Mouse (Mus musculus) CH12.LX (cell line): ENCODE results near the gene Cbl. TPM values are rescaled to one million over a fixed set of nuclear protein-coding genes. Genes with fewer than 3 reads are reported as not detected.
A peak's percentile ranks its signal among the peaks of the same experiment; 100 is the strongest.

ENCODE experiments used
- DNase-seq: peaks from one replicate; pipeline ENCODE4 v3.0.0-alpha.2; 2013; ENCODE audit errors: extremely low read depth
- H3K27ac ChIP-seq: 2 replicates; pipeline ENCODE4 v1.5.1; 2012; ENCODE audit warnings: low read depth, mild to moderate bottlenecking, control low read depth, moderate library complexity; ENCODE audit not compliant: insufficient read depth
- H3K27me3 ChIP-seq: replicated peaks from 2 replicates; pipeline ENCODE3; 2012; ENCODE audit warnings: inconsistent platforms
- H3K36me3 ChIP-seq, 2 experiments: replicated peaks in 1 of 2; 2 replicates each; pipeline versions ENCODE3 to v1.6.1; 2012; ENCODE audit warnings: inconsistent platforms in 1 of 2, low read length in 1 of 2, mild to moderate bottlenecking in 1 of 2, mixed read lengths in 1 of 2, moderate library complexity in 1 of 2; ENCODE audit not compliant: control insufficient read depth in 1 of 2, insufficient read depth in 1 of 2
- H3K4me1 ChIP-seq, 2 experiments: 2 replicates each; pipeline ENCODE4 v1.6.1; 2012; ENCODE audit warnings: inconsistent platforms in 1 of 2, moderate library complexity in 1 of 2; ENCODE audit not compliant: insufficient read depth in 2 of 2, control insufficient read depth in 1 of 2
- H3K4me2 ChIP-seq: 2 replicates; pipeline ENCODE4 v1.6.1; 2012; ENCODE audit warnings: low read depth, mild to moderate bottlenecking, control low read depth; ENCODE audit not compliant: poor library complexity, insufficient read depth, severe bottlenecking
- H3K4me3 ChIP-seq, 3 experiments: fragments of 150-350 bp in 1 of 3; sonication (generic) in 1 of 3; replicated peaks in 1 of 3; 2 replicates each; pipeline versions ENCODE3 to v1.5.1; 2011 to 2012; ENCODE audit warnings: low read depth in 2 of 3, low read length in 2 of 3, mild to moderate bottlenecking in 2 of 3, moderate library complexity in 2 of 3, control low read depth in 1 of 3, improper control_type of control experiment in 1 of 3, inconsistent platforms in 1 of 3, mixed read lengths in 1 of 3; ENCODE audit not compliant: poor library complexity in 1 of 3
- H3K79me2 ChIP-seq: replicated peaks from 2 replicates; pipeline ENCODE4 v1.6.1; 2012; ENCODE audit warnings: mild to moderate bottlenecking, moderate library complexity; ENCODE audit not compliant: control insufficient read depth, poor library complexity, insufficient read depth, severe bottlenecking; ENCODE audit errors: extremely low read depth
- H3K9ac ChIP-seq: 2 replicates; pipeline ENCODE4 v1.6.1; 2012; ENCODE audit warnings: low read depth, mild to moderate bottlenecking, control low read depth, moderate library complexity; ENCODE audit not compliant: insufficient read depth
- H3K9me3 ChIP-seq: replicated peaks from 2 replicates; pipeline ENCODE3; 2012; ENCODE audit warnings: low read length, inconsistent platforms, mixed read lengths
- CTCF ChIP-seq, 2 experiments: IDR thresholded peaks in 1 of 2; conservative IDR thresholded peaks in 1 of 2; 2 replicates each; pipeline ENCODE4 v1.5.1; 2011 to 2012; ENCODE audit warnings: low read depth in 2 of 2, low read length in 2 of 2, improper control_type of control experiment in 1 of 2, inconsistent platforms in 1 of 2, mild to moderate bottlenecking in 1 of 2, moderate library complexity in 1 of 2
- ELF1 ChIP-seq: IDR thresholded peaks from 2 replicates; pipeline ENCODE4 v1.6.1; 2014; ENCODE audit warnings: low read depth, mild to moderate bottlenecking, inconsistent platforms, low read length, improper control_type of control experiment
- GABPA ChIP-seq: IDR thresholded peaks from 2 replicates; pipeline ENCODE4 v1.6.1; 2012; ENCODE audit warnings: low read depth, low read length, improper control_type of control experiment, inconsistent platforms; ENCODE audit not compliant: insufficient replicate concordance
- HCFC1 ChIP-seq: IDR thresholded peaks from 2 replicates; pipeline ENCODE4 v1.6.1; 2012; ENCODE audit warnings: low read depth, mild to moderate bottlenecking, inconsistent platforms, low read length, improper control_type of control experiment
- IRF4 ChIP-seq: IDR thresholded peaks from 2 replicates; pipeline ENCODE4 v1.6.1; 2014; ENCODE audit warnings: low read depth, mild to moderate bottlenecking, inconsistent platforms, low read length, improper control_type of control experiment
- JUN ChIP-seq: IDR thresholded peaks from 2 replicates; pipeline ENCODE4 v1.6.1; 2011; ENCODE audit warnings: low read depth, mild to moderate bottlenecking, low read length, improper control_type of control experiment, moderate library complexity; ENCODE audit not compliant: insufficient read depth
- MAFK ChIP-seq: IDR thresholded peaks from 2 replicates; pipeline ENCODE4 v1.6.1; 2011; ENCODE audit warnings: low read length, improper control_type of control experiment; ENCODE audit not compliant: insufficient replicate concordance
- MAX ChIP-seq: IDR thresholded peaks from 2 replicates; pipeline ENCODE4 v1.6.1; 2011; ENCODE audit warnings: low read length, improper control_type of control experiment
- MAZ ChIP-seq: IDR thresholded peaks from 2 replicates; pipeline ENCODE4 v1.6.1; 2012; ENCODE audit warnings: low read depth, mild to moderate bottlenecking, inconsistent platforms, low read length, improper control_type of control experiment, moderate library complexity
- MEF2A ChIP-seq: IDR thresholded peaks from 2 replicates; pipeline ENCODE4 v1.6.1; 2014; ENCODE audit warnings: low read depth, mild to moderate bottlenecking, inconsistent platforms, low read length, improper control_type of control experiment, borderline replicate concordance
- NELFE ChIP-seq: IDR thresholded peaks from 2 replicates; pipeline ENCODE4 v1.6.1; 2011; ENCODE audit warnings: low read depth, low read length, improper control_type of control experiment
- POLR2A ChIP-seq: IDR thresholded peaks from 2 replicates; pipeline ENCODE4 v1.6.1; 2011; ENCODE audit warnings: low read depth, mild to moderate bottlenecking, improper control_type of control experiment, low read length
- RAD21 ChIP-seq: IDR thresholded peaks from 2 replicates; pipeline ENCODE4 v1.6.1; 2011; ENCODE audit warnings: low read depth, mild to moderate bottlenecking, low read length, improper control_type of control experiment, moderate library complexity
- SIN3A ChIP-seq: IDR thresholded peaks from 2 replicates; pipeline ENCODE4 v1.6.1; 2012; ENCODE audit warnings: low read length, improper control_type of control experiment, inconsistent platforms
- SMC3 ChIP-seq: IDR thresholded peaks from 2 replicates; pipeline ENCODE4 v1.6.1; 2011; ENCODE audit warnings: low read depth, low read length, improper control_type of control experiment
- TCF12 ChIP-seq: IDR thresholded peaks from 2 replicates; pipeline ENCODE4 v1.6.1; 2014; ENCODE audit warnings: low read depth, mild to moderate bottlenecking, inconsistent platforms, low read length, improper control_type of control experiment
- USF1 ChIP-seq: IDR thresholded peaks from 2 replicates; pipeline ENCODE4 v1.6.1; 2014; ENCODE audit warnings: low read depth, mild to moderate bottlenecking, inconsistent platforms, low read length, improper control_type of control experiment
- ZC3H11A ChIP-seq: IDR thresholded peaks from 2 replicates; pipeline ENCODE4 v1.6.1; 2012; ENCODE audit warnings: low read depth, mild to moderate bottlenecking, inconsistent platforms, low read length, improper control_type of control experiment
- ZKSCAN1 ChIP-seq: IDR thresholded peaks from 2 replicates; pipeline ENCODE4 v1.6.1; 2012; ENCODE audit warnings: low read depth, inconsistent platforms, low read length, improper control_type of control experiment, borderline replicate concordance
- ZMIZ1 ChIP-seq: IDR thresholded peaks from 2 replicates; pipeline ENCODE4 v1.6.1; 2012; ENCODE audit warnings: low read depth, mild to moderate bottlenecking, inconsistent platforms, low read length, improper control_type of control experiment
- ZNF384 ChIP-seq: IDR thresholded peaks from 2 replicates; pipeline ENCODE4 v1.6.1; 2012; ENCODE audit warnings: low read depth, low read length, improper control_type of control experiment, inconsistent platforms
- dilution Hi-C: fragments of 300-500 bp; cut with MboI; formaldehyde crosslinking; loops from 2 replicates; pipeline ENCODE4 v1.14.3; 2020; ENCODE audit warnings: low sequenced_read_pairs; ENCODE audit not compliant: extremely low pct_unique_long_range_greater_than_20kb, extremely low pct_ligation_motif_present
- in situ Hi-C: fragments of 300-500 bp; cut with MboI; formaldehyde crosslinking; loops from 3 replicates; pipeline ENCODE4 v1.14.3; 2019; ENCODE audit warnings: low sequenced_read_pairs, low pct_ligation_motif_present, low pct_unique_long_range_greater_than_20kb, mixed read lengths
- polyA plus RNA-seq: library from polyadenylated mRNA; unstranded; fragments of >175 nt; gene quantifications from 2 replicates; pipeline ENCODE4 v1.2.1, GENCODE M21; 2012; ENCODE audit warnings: low read depth; ENCODE audit not compliant: insufficient read length
- total RNA-seq, 2 experiments: library from RNA; depleted of rRNA; stranded (reverse); fragments of 300-350 nt in 1 of 2; fragments of >200 nt in 1 of 2; gene quantifications; 2 replicates each; pipeline ENCODE4 v1.2.3; 2012 to 2014

The Cbl gene
- total and polyA plus RNA-seq, 3 experiments: 8.3 to 39.0 (median 11.9) TPM

GRCm38 (mm10) chr9:44269077-44269476 lies 35.2 kb upstream of the Cbl start:
- in situ Hi-C loops: loop anchor here (10.0 kb wide), 1 partner anchor 144 kb away; no protein-coding TSS in a partner anchor

DNA sequence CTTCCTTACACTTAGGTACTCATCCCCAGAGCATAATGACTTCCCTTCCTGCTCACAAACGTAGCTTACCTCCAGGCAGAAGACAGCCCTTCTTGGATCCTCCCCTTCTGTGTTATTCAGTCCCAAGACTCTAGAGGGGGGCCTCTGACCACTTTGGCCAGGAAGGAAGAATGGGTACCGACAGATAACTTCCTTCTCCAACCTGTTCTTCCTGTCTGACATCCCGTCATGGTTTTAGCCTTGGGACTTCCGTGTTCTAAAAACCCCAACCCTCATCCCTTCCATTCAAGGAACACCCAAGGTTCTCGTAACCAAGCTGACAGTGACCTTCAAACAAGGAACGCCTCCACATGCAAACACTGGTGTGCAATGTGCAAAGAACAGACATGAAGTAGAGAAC lies 34.6 kb upstream of the Cbl start, which contains the start of gene Nlrx1:
Nlrx1 (minus strand) TSS at position 168 of the 400 bp plus-strand sequence.
- peaks cover 0 to 16% of the 10 kb centered on the region in 2 experiments; a peak in 3 of 4 replicates for H3K4me1 ChIP-seq

More at GRCm38 (mm10) chr9:44269077-44269476, 35.2 kb upstream of the Cbl start:
- Histone ChIP-seq H3K27me3 (no peaks in the 10 kb centered on the region), H3K4me3 (no peak overlapping the region), H3K79me2 (no peaks in the 10 kb centered on the region), H3K27ac (no peak overlapping the region), H3K9me3 (no peaks in the 10 kb centered on the region), H3K4me2 (no peak overlapping the region), H3K4me1 (peaks cover 0 to 16% of the 10 kb centered on the region in 2 experiments; a peak in 3 of 4 replicates), H3K36me3 (peaks cover 3 to 28% of the 10 kb centered on the region in 2 experiments), H3K9ac (no peak overlapping the region)
- DNase-seq: peak; percentile 45
- TF ChIP-seq ELF1 (no peak), SMC3 (peak; percentile 24; the same call in 1 of the 2 replicates), CTCF (conservative IDR thresholded peaks at IDR 0.05 in 1 of 2, IDR thresholded peaks at IDR 0.05 in 1 of 2; ENCODE audit: low read depth in 2 of 2, low read length in 2 of 2) (peak; percentile 34 to 55; a peak in 3 of 4 replicates), RAD21 (peak; percentile 34)
- dilution Hi-C loops: no loop called here

GRCm38 (mm10) chr9:44268027-44268360 lies 34.1 kb upstream of the Cbl start:
- dilution Hi-C loops (no loop called here), in situ Hi-C loops (loop anchor here (10.0 kb wide), 1 partner anchor 143 kb away; no protein-coding TSS in a partner anchor)
- Histone ChIP-seq H3K36me3 (peaks cover 10 to 29% of the 10 kb centered on the region in 2 experiments), H3K4me3 (peak overlapping the region; percentile 76 to 81 (median 79)), H3K27me3 (no peaks in the 10 kb centered on the region), H3K9ac (peak overlapping the region; percentile 96), H3K4me1 (peaks cover 0 to 16% of the 10 kb centered on the region in 2 experiments; a peak in 3 of 4 replicates), H3K27ac (peak overlapping the region; percentile 44; the same call in 1 of the 2 replicates), H3K4me2 (peak overlapping the region; percentile 42; the same call in 1 of the 2 replicates), H3K9me3 (no peaks in the 10 kb centered on the region), H3K79me2 (no peaks in the 10 kb centered on the region)
- DNase-seq: peak; percentile 93
- TF ChIP-seq MEF2A: 0 out of 2 replicates have a peak, but pooled peaks have one; percentile 63
- TF ChIP-seq SMC3: peak; percentile 44
- TF ChIP-seq MAX: no peak
- peak; percentile 76 for TF ChIP-seq POLR2A
- TF ChIP-seq USF1: no peak
- TF ChIP-seq GABPA: no peak
- peak; percentile 95 for TF ChIP-seq JUN
- TF ChIP-seq HCFC1: peak; percentile 27; the same call in 1 of the 2 replicates
- TF ChIP-seq CTCF (conservative IDR thresholded peaks at IDR 0.05 in 1 of 2, IDR thresholded peaks at IDR 0.05 in 1 of 2; ENCODE audit: low read depth in 2 of 2, low read length in 2 of 2): peak; percentile 42 to 67
- no peak for TF ChIP-seq MAFK
- peak; percentile 61; the same call in 1 of the 2 replicates for TF ChIP-seq TCF12
- TF ChIP-seq ZMIZ1: peak; percentile 83
- peak; percentile 74; the same call in 1 of the 2 replicates for TF ChIP-seq SIN3A
- TF ChIP-seq IRF4: peak; percentile 40; the same call in 1 of the 2 replicates
- TF ChIP-seq ZKSCAN1: no peak
- 0 out of 2 replicates have a peak, but pooled peaks have one; percentile 3 for TF ChIP-seq RAD21
- peak; percentile 83 for TF ChIP-seq MAZ
- TF ChIP-seq NELFE: peak; percentile 75
- no peak for TF ChIP-seq ZC3H11A

More for the DNA sequence above, 34.6 kb upstream of the Cbl start, which contains the start of gene Nlrx1:
- TF ChIP-seq RAD21: peak; percentile 73
- TF ChIP-seq CTCF (conservative IDR thresholded peaks at IDR 0.05 in 1 of 2, IDR thresholded peaks at IDR 0.05 in 1 of 2; ENCODE audit: low read depth in 2 of 2, low read length in 2 of 2): peak; percentile 7 to 59; a peak in 3 of 4 replicates
- no peak for TF ChIP-seq MAX
- 0 out of 2 replicates have a peak, but pooled peaks have one; percentile 2 for TF ChIP-seq IRF4
- TF ChIP-seq MAFK: no peak
- TF ChIP-seq ZNF384: no peak; the same call in 1 of the 2 replicates
- peak; percentile 80 for TF ChIP-seq ELF1
- Histone ChIP-seq H3K27ac (peak within 1 kb of the TSS; percentile 44; the same call in 1 of the 2 replicates), H3K9me3 (no peaks in the 10 kb centered on the region), H3K4me3 (peak within 1 kb of the TSS; percentile 76 to 81 (median 79)), H3K79me2 (no peaks in the 10 kb centered on the region), H3K4me2 (peak within 1 kb of the TSS; percentile 42), H3K36me3 (peaks cover 8 to 28% of the 10 kb centered on the region in 2 experiments), H3K9ac (peak within 1 kb of the TSS; percentile 96), H3K27me3 (no peaks in the 10 kb centered on the region)
- peak; percentile 74 for DNase-seq
- dilution Hi-C loops (no loop called here), in situ Hi-C loops (loop anchor here (10.0 kb wide), 1 partner anchor 144 kb away; no protein-coding TSS in a partner anchor)
